Mouse (Mus musculus): ENCODE measurements at regions not wholly inside any gene's neighbourhood (a gene's known extent, or its start where the extent isn't known, plus 50 kb on each side); places are given as distances from the start of the nearest gene placed in this dataset.

DNA sequence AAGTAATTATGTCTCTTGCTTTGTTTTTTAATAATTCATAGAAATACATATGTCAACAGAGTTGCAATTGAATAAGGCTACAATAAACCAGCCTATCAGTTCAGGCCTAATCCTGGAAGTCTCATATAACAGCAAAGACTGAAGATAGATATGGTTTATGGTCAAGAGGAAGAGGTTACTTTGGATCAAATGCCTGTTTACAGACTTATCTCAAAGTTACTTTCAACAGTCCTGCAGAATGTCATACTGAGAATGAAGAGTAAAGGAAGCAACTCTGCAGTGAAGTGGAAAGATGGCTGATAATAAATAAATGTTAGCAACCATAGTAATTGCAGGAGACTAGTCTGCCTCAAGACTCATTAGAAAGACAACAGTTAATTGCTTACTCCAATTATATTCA lies 684.8 kb upstream of the Vstm2a start:
- TF ChIP-seq CTCF (IDR thresholded peaks at IDR 0.05; ENCODE audit: borderline replicate concordance, extremely low read depth, insufficient read depth, insufficient read length): no peak
- no peak for TF ChIP-seq POLR2A (IDR thresholded peaks at IDR 0.05; ENCODE audit: borderline replicate concordance, extremely low read depth, insufficient read depth, insufficient read length, poor library complexity, severe bottlenecking)

All from brain, embryonic 14.5 days (tissue).